Mouse (Mus musculus) liver, postnatal 0 days (tissue): ENCODE measurements around the gene Pgpep1l. TPM values are rescaled to one million over a fixed set of nuclear protein-coding genes. Genes with fewer than 3 reads are reported as not detected.
A peak's percentile ranks its signal among the peaks of the same experiment; 100 is the strongest.

Experiments used
- ATAC-seq: fragments of 200-750 bp; cut with Nextera tagmentation; 2 replicates; pipeline ENCODE4 v1.8.0; 2017; ENCODE audit warnings: mild to moderate bottlenecking, moderate library complexity
- DNase-seq: peaks from one replicate; pipeline ENCODE4 v3.0.0-alpha.2; 2016
- H3K27ac ChIP-seq: fragments of 300-500 bp; sonication (generic); 2 replicates; pipeline ENCODE4 v1.5.1; 2014; ENCODE audit warnings: antibody characterized with exemption, moderate library complexity, mild to moderate bottlenecking, low read depth
- H3K27me3 ChIP-seq: fragments of 300-500 bp; sonication (generic); 2 replicates; pipeline ENCODE4 v1.6.1; 2014; ENCODE audit warnings: low read length, control low read depth, mixed read lengths; ENCODE audit not compliant: insufficient read depth
- H3K36me3 ChIP-seq: fragments of 300-500 bp; sonication (generic); replicated peaks from 2 replicates; pipeline ENCODE4 v1.6.1; 2014; ENCODE audit warnings: mild to moderate bottlenecking, control low read depth, low read length, moderate library complexity, mixed read lengths; ENCODE audit not compliant: insufficient read depth
- H3K4me1 ChIP-seq: fragments of 300-500 bp; sonication (generic); 2 replicates; pipeline ENCODE4 v1.6.1; 2014; ENCODE audit warnings: antibody characterized with exemption, mild to moderate bottlenecking, control low read depth; ENCODE audit not compliant: insufficient read depth
- H3K4me2 ChIP-seq: fragments of 300-500 bp; sonication (generic); 2 replicates; pipeline ENCODE4 v1.6.1; 2014; ENCODE audit warnings: low read depth, mild to moderate bottlenecking, low read length, moderate library complexity, mixed read lengths
- H3K4me3 ChIP-seq: fragments of 300-500 bp; sonication (generic); 2 replicates; pipeline ENCODE4 v1.5.1; 2014; ENCODE audit warnings: low read depth, low read length
- H3K9ac ChIP-seq: fragments of 300-500 bp; sonication (generic); replicated peaks from 2 replicates; pipeline ENCODE4 v1.6.1; 2014; ENCODE audit warnings: mild to moderate bottlenecking, moderate library complexity
- H3K9me3 ChIP-seq: fragments of 300-500 bp; sonication (generic); 2 replicates; pipeline ENCODE4 v1.6.1; 2016; ENCODE audit warnings: mild to moderate bottlenecking, control low read depth, low read length, mixed read lengths
- CTCF ChIP-seq: sonication (generic); IDR thresholded peaks from 2 replicates; pipeline ENCODE4 v1.5.1; 2016; ENCODE audit warnings: antibody characterized with exemption, low read depth
- EP300 ChIP-seq: IDR thresholded peaks from 2 replicates; pipeline ENCODE4 v1.6.1; 2016; ENCODE audit warnings: antibody characterized with exemption, low read depth, mild to moderate bottlenecking
- WGBS: fragments of 180-500 bp; shearing (Covaris S2); extraction: QIAGEN DNeasy Blood & Tissue Kit; methylation state at CpG from one replicate; pipeline ENCODE4 v1.1.7; 2014; ENCODE audit not compliant: insufficient replicate concordance; 5-methylcytosine and 5-hydroxymethylcytosine counted together
- polyA plus RNA-seq: library from polyadenylated mRNA; unstranded; fragments of >200 nt; fragmentation: Nextera tagmentation; extraction: Ambion mirVana; gene quantifications from 2 replicates; pipeline ENCODE4 v1.2.1, GENCODE M21; 2015

Gene Pgpep1l
- polyA plus RNA-seq, 1 experiment from 2014 or later, result not detected

GRCm38 (mm10) chr7:68241205-68241604 is 22.8 kb downstream of the Pgpep1l start:
- no peak overlapping the region for H3K4me3 ChIP-seq
- ATAC-seq, result no peak
- no peaks in the 10 kb centered on the region for H3K4me1 ChIP-seq
- no peaks in the 10 kb centered on the region for H3K9me3 ChIP-seq
- H3K36me3 ChIP-seq, result no peaks in the 10 kb centered on the region
- no peak for TF ChIP-seq EP300
- TF ChIP-seq CTCF, result no peak
- H3K27me3 ChIP-seq, result no peaks in the 10 kb centered on the region
- H3K4me2 ChIP-seq, result no peak overlapping the region
- no peak overlapping the region for H3K27ac ChIP-seq
- H3K9ac ChIP-seq, result no peak overlapping the region
- WGBS, result 78% methylated on average over 9 of the region's 9 CpGs
- DNase-seq, result no peak

GRCm38 (mm10) chr7:68239220-68239827 is 24.7 kb downstream of the Pgpep1l start:
- TF ChIP-seq EP300, result no peak
- TF ChIP-seq CTCF, result no peak
- Histone ChIP-seq H3K36me3 (no peaks in the 10 kb centered on the region), H3K27me3 (no peaks in the 10 kb centered on the region), H3K4me2 (no peak overlapping the region), H3K27ac (no peak overlapping the region), H3K4me3 (no peak overlapping the region), H3K9me3 (no peaks in the 10 kb centered on the region), H3K9ac (no peak overlapping the region), H3K4me1 (no peaks in the 10 kb centered on the region)
- DNase-seq (no peak), ATAC-seq (no peak)
- WGBS, result 68% methylated on average over 11 of the region's 11 CpGs

GRCm38 (mm10) chr7:68236817-68237216 is 27.2 kb downstream of the Pgpep1l start:
- ATAC-seq (no peak), DNase-seq (no peak)
- Histone ChIP-seq H3K36me3 (no peaks in the 10 kb centered on the region), H3K27ac (no peak overlapping the region), H3K4me3 (no peak overlapping the region), H3K9ac (no peak overlapping the region), H3K27me3 (no peaks in the 10 kb centered on the region), H3K4me1 (no peaks in the 10 kb centered on the region), H3K9me3 (no peaks in the 10 kb centered on the region), H3K4me2 (no peak overlapping the region)
- WGBS, result 77% methylated on average over 8 of the region's 8 CpGs
- no peak for TF ChIP-seq EP300
- TF ChIP-seq CTCF, result no peak

- Histone ChIP-seq H3K4me2 (no peak overlapping the region), H3K36me3 (no peaks in the 10 kb centered on the region; the same call in 1 of the 2 replicates), H3K9ac (no peak overlapping the region), H3K9me3 (no peaks in the 10 kb centered on the region), H3K27ac (no peak overlapping the region), H3K4me3 (no peak overlapping the region), H3K4me1 (no peaks in the 10 kb centered on the region), H3K27me3 (no peaks in the 10 kb centered on the region)
- ATAC-seq (0 out of 2 replicates have a peak, but pooled peaks have one; percentile 23), DNase-seq (peak; percentile 27)
- TF ChIP-seq CTCF, result no peak
- TF ChIP-seq EP300, result no peak
- 37% methylated on average over 13 of the region's 13 CpGs for WGBS
Measured at GRCm38 (mm10) chr7:68233619-68234223, 30.3 kb downstream of the Pgpep1l start.

- no peak for ATAC-seq
- no peak overlapping the region for H3K4me3 ChIP-seq
- H3K4me2 ChIP-seq, result no peak overlapping the region
- 88% methylated on average over 5 of the region's 5 CpGs for WGBS
- no peaks in the 10 kb centered on the region for H3K9me3 ChIP-seq
- H3K36me3 ChIP-seq, result peaks cover 2% of the 10 kb centered on the region; the same call in 1 of the 2 replicates
- DNase-seq, result no peak
- no peaks in the 10 kb centered on the region for H3K27me3 ChIP-seq
- H3K9ac ChIP-seq, result no peak overlapping the region
- H3K27ac ChIP-seq, result no peak overlapping the region
- H3K4me1 ChIP-seq, result no peaks in the 10 kb centered on the region
- TF ChIP-seq CTCF (no peak), EP300 (no peak)
Measured at GRCm38 (mm10) chr7:68232521-68232920, 31.5 kb downstream of the Pgpep1l start.

- Histone ChIP-seq H3K4me3 (no peak overlapping the region), H3K27ac (no peak overlapping the region), H3K4me2 (no peak overlapping the region), H3K27me3 (no peaks in the 10 kb centered on the region), H3K4me1 (no peaks in the 10 kb centered on the region), H3K9ac (no peak overlapping the region), H3K9me3 (no peaks in the 10 kb centered on the region), H3K36me3 (peaks cover 2% of the 10 kb centered on the region; the same call in 1 of the 2 replicates)
- TF ChIP-seq EP300, result no peak
- no peak for TF ChIP-seq CTCF
- ATAC-seq (no peak), DNase-seq (no peak)
- 82% methylated on average over 9 of the region's 9 CpGs for WGBS
Measured at GRCm38 (mm10) chr7:68230831-68231230, 33.2 kb downstream of the Pgpep1l start.
